Mouse (Mus musculus) kidney, embryonic 15.5 days (tissue): ENCODE measurements around the gene Dnajb13. TPM values are rescaled to one million over a fixed set of nuclear protein-coding genes. Genes with fewer than 3 reads are reported as not detected.
"Not testable (repeated sequence)": the region's sequence is repeated elsewhere in the genome, so short reads cannot be mapped to it uniquely, and the experiment has no call there.

Source experiments
- ATAC-seq: fragments of 200-750 bp; cut with Nextera tagmentation; replicated peaks from 2 replicates; pipeline ENCODE4 v1.8.0; 2017; ENCODE audit warnings: moderate TSS enrichment; ENCODE audit not compliant: low FRiP score
- H3K27ac ChIP-seq: fragments of 300-500 bp; sonication (generic); 2 replicates; pipeline ENCODE4 v1.5.1; 2015; ENCODE audit warnings: mild to moderate bottlenecking, inconsistent platforms
- H3K27me3 ChIP-seq: fragments of 300-500 bp; sonication (generic); 2 replicates; pipeline ENCODE4 v1.6.1; 2015; ENCODE audit warnings: inconsistent platforms
- H3K36me3 ChIP-seq: fragments of 300-500 bp; sonication (generic); 2 replicates; pipeline ENCODE4 v1.6.1; 2015; ENCODE audit warnings: inconsistent platforms
- H3K4me1 ChIP-seq: fragments of 300-500 bp; sonication (generic); 2 replicates; pipeline ENCODE4 v1.6.1; 2015; ENCODE audit warnings: inconsistent platforms
- H3K4me2 ChIP-seq: fragments of 300-500 bp; sonication (generic); 2 replicates; pipeline ENCODE4 v1.6.1; 2015; ENCODE audit warnings: moderate library complexity, mild to moderate bottlenecking, inconsistent platforms
- H3K4me3 ChIP-seq: fragments of 300-500 bp; sonication (generic); replicated peaks from 2 replicates; pipeline ENCODE4 v1.5.1; 2015; ENCODE audit warnings: mild to moderate bottlenecking, inconsistent platforms
- H3K9ac ChIP-seq: fragments of 300-500 bp; sonication (generic); 2 replicates; pipeline ENCODE4 v1.6.1; 2015; ENCODE audit warnings: mild to moderate bottlenecking, inconsistent platforms
- H3K9me3 ChIP-seq: fragments of 300-500 bp; sonication (generic); replicated peaks from 2 replicates; pipeline ENCODE4 v1.6.1; 2016; ENCODE audit warnings: inconsistent platforms
- WGBS: fragments of 180-500 bp; shearing (Covaris S2); methylation state at CpG from one replicate; pipeline ENCODE4 v1.1.7; 2015; ENCODE audit warnings: mixed read lengths; 5-methylcytosine and 5-hydroxymethylcytosine counted together
- polyA plus RNA-seq: library from polyadenylated mRNA; unstranded; fragments of >200 nt; fragmentation: Nextera tagmentation; extraction: Ambion mirVana; gene quantifications from 2 replicates; pipeline ENCODE4 v1.2.1, GENCODE M21; 2015

The Dnajb13 gene
- polyA plus RNA-seq, 1 experiment from 2014 or later, result 0.40 TPM

DNA sequence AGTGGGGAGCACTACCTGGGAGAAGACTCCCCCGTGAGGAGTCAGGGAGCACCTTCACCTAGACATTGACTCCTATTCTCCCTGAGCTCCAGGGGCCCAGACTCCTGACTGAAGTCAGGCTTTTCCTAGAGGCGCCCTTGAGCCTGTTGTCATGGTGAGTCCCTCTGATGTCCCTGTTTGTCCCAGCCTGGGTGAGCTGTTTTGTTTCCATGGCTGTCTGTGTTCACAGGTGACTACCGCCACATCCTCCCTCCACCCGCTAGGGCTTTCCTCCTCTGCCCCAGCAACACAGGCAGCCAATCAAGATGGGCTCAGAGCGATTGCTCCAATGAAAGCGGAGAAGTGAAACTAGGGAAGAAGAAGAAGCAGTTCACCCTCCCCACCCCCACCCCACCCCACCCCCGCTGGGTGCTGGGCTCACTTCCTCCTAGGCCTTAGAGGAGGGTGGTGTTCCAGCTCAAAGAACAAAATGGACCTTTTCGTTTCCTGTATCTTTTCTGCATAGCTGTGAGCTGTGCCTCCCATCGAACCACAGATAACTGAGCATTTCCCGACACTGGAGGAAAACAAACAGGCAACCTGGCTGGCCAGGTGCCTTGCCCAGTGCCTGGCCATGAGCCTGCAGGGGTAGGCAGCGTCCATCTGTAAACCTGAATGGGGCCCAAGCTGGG, 19.0 kb downstream of the Dnajb13 start:
- WGBS, result 24% methylated on average over 11 of the region's 11 CpGs
- peak; percentile 58 for ATAC-seq
- peak overlapping the region; percentile 88 for H3K27ac ChIP-seq
- no peaks in the 10 kb centered on the region for H3K27me3 ChIP-seq
- peaks cover 42% of the 10 kb centered on the region for H3K36me3 ChIP-seq
- peaks cover 51% of the 10 kb centered on the region for H3K4me1 ChIP-seq
- peak overlapping the region; percentile 97 for H3K4me2 ChIP-seq
- peak overlapping the region; percentile 16; the same call in 1 of the 2 replicates for H3K9ac ChIP-seq
- H3K4me3 ChIP-seq, result peak overlapping the region; percentile 58
- no peaks in the 10 kb centered on the region for H3K9me3 ChIP-seq

DNA sequence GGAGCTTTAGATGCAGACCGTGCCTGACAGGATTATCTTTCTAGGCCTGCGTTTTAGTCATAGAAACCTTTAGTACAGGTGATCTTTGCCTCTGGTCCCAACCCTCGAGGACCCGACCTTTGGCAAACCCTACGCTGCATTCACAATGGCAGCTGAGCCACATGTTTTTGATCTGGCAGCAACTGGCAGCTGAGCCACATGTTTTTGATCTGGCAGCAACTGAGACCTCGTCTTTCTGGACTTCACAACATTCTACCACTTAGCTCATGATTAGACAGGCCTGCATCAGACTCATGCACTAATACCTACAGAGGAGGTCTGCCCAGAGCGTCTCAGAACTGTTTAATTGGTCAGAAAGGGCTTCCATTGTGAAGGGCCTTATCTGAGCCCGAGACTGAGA, 19.7 kb downstream of the Dnajb13 start:
- Histone ChIP-seq H3K36me3 (peaks cover 36% of the 10 kb centered on the region), H3K4me2 (peak overlapping the region; percentile 97), H3K9me3 (no peaks in the 10 kb centered on the region), H3K9ac (peak overlapping the region; percentile 16; the same call in 1 of the 2 replicates), H3K27ac (peak overlapping the region; percentile 88), H3K4me1 (peaks cover 51% of the 10 kb centered on the region), H3K27me3 (no peaks in the 10 kb centered on the region), H3K4me3 (peak overlapping the region; percentile 58)
- no peak for ATAC-seq
- WGBS, result 51% methylated on average over 8 of the region's 8 CpGs

DNA sequence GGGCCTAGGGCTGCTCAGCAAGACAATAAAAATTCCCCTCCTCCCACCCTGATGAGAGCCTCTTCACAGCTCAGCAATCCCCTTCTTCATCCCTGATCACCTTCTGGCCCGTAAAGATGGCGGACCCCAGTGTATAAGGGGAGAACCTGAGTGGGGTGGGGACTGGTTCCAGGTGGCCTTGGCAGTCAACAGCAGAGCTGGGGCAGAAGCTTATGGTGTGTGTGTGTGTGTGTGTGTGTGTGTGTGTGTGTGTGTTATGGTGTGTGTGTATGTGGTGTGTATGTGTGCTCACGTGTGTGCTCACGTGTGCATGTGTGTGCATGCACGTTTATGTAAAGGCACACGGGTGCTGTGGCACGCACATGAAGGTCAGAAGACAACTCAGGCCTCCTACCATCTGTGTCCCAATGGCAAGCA, 20.3 kb downstream of the Dnajb13 start:
- Histone ChIP-seq H3K27me3 (no peaks in the 10 kb centered on the region), H3K36me3 (peaks cover 30% of the 10 kb centered on the region), H3K9me3 (no peaks in the 10 kb centered on the region), H3K4me1 (peaks cover 51% of the 10 kb centered on the region), H3K4me2 (peak overlapping the region; percentile 97), H3K4me3 (peak overlapping the region; percentile 58), H3K27ac (peak overlapping the region; percentile 88), H3K9ac (peak overlapping the region; percentile 51)
- 75% methylated on average over 7 of the region's 7 CpGs for WGBS
- 0 out of 2 replicates have a peak, but pooled peaks have one; percentile 4 for ATAC-seq

DNA sequence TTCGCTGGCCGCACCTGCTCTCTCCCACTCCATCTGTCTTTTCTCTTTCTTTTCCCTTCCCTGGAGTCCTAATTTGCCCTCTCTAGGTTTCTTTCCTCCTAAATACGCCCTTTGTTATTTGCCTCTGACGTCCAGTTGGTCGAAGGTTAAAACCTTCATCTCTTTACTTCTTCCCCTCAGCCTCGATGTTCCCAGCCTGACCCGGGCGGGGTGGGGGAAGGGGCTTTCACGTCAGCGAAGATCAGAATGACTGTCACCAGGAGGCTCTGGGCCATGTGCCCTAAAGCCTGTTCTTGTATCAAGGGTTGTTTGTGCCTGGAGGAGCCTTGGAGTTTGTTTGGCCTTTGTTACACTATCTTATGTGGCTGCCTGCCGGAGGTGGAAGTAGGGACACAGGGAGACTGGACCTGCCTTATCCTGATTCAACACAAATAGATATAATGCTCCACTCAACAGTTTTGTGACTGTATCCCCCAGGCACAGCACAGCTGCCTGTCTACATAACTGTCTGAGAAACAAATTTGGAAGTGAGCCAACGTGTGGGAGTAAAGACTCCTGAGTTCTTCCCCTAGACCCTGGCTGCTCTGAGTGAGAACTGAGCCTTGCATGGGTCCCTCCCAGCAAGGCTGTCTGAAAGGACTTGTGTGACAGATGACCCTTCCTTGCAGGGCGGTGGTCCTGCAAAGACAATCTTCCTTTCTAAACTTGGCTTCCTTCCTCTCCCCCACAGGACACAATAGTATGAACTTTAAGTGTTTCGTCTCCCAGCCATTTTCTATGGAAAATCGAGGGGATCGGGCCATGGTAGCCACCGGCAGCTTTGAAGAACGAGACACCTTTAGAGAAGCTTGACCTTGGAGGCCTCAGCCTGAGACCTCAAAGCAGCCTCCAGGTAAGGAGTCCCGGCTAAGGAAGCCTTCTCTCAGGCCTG, 21.0 kb downstream of the Dnajb13 start:
- Histone ChIP-seq H3K4me3 (peak overlapping the region; percentile 58), H3K27me3 (no peaks in the 10 kb centered on the region), H3K27ac (peak overlapping the region; percentile 88), H3K36me3 (peaks cover 24% of the 10 kb centered on the region), H3K4me1 (peaks cover 52% of the 10 kb centered on the region), H3K9me3 (no peaks in the 10 kb centered on the region), H3K9ac (peak overlapping the region; percentile 51), H3K4me2 (peak overlapping the region; percentile 97)
- ATAC-seq, result peak; percentile 65
- WGBS, result 11% methylated on average over 19 of the region's 19 CpGs

DNA sequence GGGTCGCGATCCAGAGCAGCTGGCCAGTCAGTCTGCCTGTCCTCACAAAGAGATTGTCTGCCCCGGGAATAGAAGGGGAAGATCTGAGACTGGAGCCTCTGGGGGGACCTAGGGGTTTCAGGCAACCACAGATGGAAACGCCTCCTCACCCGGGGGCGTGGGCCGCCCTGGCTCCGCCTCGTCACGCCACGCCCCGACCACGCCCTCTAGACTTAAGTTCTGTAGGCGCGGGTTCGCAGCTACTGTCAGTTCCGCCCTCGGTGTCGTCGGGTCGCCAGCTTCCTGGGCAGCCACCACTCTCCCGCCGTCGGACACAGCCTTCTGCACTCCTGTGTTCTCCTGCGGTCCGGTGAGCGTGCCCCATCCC, 21.7 kb downstream of the Dnajb13 start, which contains the start of gene Ucp2:
Gene Ucp2, plus strand, starts transcription at position 221 of the 367 bp plus-strand sequence.
- H3K4me1 ChIP-seq, result peaks cover 57% of the 10 kb centered on the region

DNA sequence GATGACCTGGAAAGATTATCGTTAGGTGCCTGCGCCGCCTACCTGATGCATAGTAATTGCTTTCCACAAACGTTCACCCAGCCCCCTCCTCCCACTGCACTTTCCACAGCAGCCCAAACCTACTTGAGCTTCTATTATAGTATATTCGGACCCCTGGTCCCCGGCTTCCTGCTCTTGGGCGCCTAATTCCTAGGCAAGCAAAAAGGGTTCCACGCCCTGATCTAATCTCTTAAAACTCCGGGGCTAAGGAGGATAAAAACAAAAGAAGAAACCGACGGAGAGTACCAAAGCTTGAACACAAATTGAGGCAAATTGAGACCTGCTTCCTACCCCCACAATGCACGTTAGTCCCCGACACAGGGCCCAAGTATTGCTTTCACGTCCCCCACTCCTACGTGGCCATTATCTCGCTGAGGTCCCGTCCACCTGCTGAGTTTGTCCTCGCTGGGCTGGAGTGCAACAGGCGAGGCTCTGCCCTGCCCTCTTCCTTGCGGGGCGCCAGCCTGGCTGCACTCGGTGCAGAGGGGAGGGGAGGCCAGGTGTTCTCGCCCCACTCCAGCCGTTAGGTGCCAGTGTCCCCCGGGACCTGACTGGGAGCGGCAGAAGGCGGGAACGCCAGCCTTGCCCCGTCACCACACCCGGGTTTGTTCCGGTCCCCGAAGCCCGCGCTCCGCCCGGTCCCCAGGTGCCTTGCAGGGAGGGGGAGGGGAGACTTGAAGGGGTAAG, 22.2 kb downstream of the Dnajb13 start:
- H3K9me3 ChIP-seq, result no peaks in the 10 kb centered on the region
- H3K27me3 ChIP-seq, result no peaks in the 10 kb centered on the region
- peaks cover 57% of the 10 kb centered on the region for H3K4me1 ChIP-seq
- ATAC-seq, result peak; percentile 57
- H3K9ac ChIP-seq, result peak overlapping the region; percentile 51
- H3K36me3 ChIP-seq, result peaks cover 12% of the 10 kb centered on the region
- peak overlapping the region; percentile 88 for H3K27ac ChIP-seq
- peak overlapping the region; percentile 58 for H3K4me3 ChIP-seq
- H3K4me2 ChIP-seq, result peak overlapping the region; percentile 97
- 3% methylated on average over 36 of the region's 36 CpGs for WGBS

More for the DNA sequence above, 21.7 kb downstream of the Dnajb13 start, which contains the start of gene Ucp2:
- Histone ChIP-seq H3K9ac (peak within 1 kb of the TSS; percentile 51), H3K4me2 (peak within 1 kb of the TSS; percentile 97), H3K4me3 (peak within 1 kb of the TSS; percentile 58), H3K9me3 (no peaks in the 10 kb centered on the region), H3K27me3 (no peaks in the 10 kb centered on the region), H3K36me3 (peaks cover 17% of the 10 kb centered on the region), H3K27ac (peak within 1 kb of the TSS; percentile 88)
- peak; percentile 72 for ATAC-seq
- WGBS, result under 1% methylated on average over 26 of the region's 27 CpGs

DNA sequence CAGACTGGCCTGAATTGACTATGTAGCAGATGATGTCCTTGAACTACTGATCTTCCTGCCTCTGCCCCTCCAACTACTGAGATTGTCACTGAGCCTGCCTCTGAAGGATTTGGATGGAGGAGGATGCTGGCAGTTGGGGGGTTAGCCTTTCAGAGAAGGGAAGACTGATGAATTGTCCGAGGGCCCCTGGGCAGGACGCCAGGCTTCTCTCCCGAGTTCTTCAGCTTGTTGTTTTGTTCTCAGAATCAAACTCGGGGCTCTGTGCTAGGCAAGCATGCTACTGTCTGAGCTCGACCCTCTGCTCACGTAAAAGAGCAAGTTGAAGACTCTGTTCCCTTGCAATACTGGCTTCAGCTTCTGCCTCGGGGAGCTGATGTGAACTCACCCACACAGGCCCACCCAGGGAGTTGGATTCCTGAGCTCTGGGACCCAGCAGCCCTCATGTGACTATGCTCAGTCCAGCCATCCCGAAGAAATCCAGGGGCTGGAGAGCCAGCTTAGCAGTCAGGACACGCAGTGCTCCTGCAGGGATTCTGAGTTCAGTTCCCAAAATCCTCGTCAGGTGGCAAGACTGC, 26.2 kb downstream of the Dnajb13 start:
- H3K9ac ChIP-seq, result no peak overlapping the region
- peaks cover 23% of the 10 kb centered on the region for H3K4me1 ChIP-seq
- 33% methylated on average over 10 of the region's 10 CpGs for WGBS
- H3K9me3 ChIP-seq, result no peaks in the 10 kb centered on the region
- no peak overlapping the region for H3K27ac ChIP-seq
- H3K36me3 ChIP-seq, result no peaks in the 10 kb centered on the region
- H3K27me3 ChIP-seq, result no peaks in the 10 kb centered on the region
- no peak for ATAC-seq
- H3K4me3 ChIP-seq, result no peak overlapping the region
- no peak overlapping the region for H3K4me2 ChIP-seq

DNA sequence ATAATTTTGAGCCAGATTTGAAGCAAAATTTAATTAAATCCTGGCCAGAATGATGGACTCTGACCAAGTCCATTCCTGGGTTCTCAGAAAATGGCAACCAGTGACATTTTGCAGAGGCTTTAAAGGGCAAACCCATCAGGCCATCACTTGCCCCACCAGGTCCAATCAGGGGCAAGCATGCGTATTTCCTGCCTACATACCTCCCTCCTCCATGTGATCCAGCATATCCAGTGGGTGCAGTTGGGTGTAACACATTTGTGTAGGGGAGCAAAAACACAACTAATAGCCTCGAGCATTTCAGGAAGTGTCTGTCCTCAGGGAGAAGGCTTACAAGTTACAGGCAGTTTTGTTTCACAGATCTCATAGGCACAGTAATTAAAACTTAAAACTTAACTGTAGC, 27.5 kb downstream of the Dnajb13 start:
- H3K4me2 ChIP-seq, result no peak overlapping the region
- H3K36me3 ChIP-seq, result no peaks in the 10 kb centered on the region
- H3K9me3 ChIP-seq, result no peaks in the 10 kb centered on the region
- WGBS, result 46% methylated on average over 2 of the region's 2 CpGs
- H3K27me3 ChIP-seq, result no peaks in the 10 kb centered on the region
- H3K9ac ChIP-seq, result no peak overlapping the region
- no peak for ATAC-seq
- H3K4me1 ChIP-seq, result peaks cover 11% of the 10 kb centered on the region
- H3K4me3 ChIP-seq, result no peak overlapping the region
- H3K27ac ChIP-seq, result no peak overlapping the region

DNA sequence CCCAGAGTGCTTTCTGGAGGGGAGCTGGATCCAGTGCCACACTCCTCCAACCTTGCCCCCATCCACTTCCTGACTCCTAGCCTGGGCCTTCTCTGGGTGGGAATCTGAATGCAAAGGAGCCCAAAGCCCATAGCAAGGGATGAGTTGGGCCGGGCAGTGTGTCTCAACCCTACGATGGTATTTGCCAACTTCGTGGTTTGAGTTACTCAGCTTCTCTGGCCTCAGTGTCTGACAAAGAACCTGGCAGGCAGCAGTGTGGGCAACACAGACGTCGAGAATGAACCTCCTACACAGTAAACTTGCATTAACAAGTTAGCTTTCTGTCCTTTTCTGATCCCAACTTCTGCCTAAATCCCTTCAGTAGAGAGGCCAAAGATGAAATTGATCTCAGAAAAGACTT, 30.3 kb downstream of the Dnajb13 start:
- H3K27me3 ChIP-seq, result no peaks in the 10 kb centered on the region
- H3K4me3 ChIP-seq, result no peak overlapping the region
- 81% methylated on average over 5 of the region's 5 CpGs for WGBS
- H3K9ac ChIP-seq, result no peak overlapping the region
- no peaks in the 10 kb centered on the region for H3K9me3 ChIP-seq
- no peak overlapping the region for H3K27ac ChIP-seq
- ATAC-seq, result no peak
- peaks cover 13% of the 10 kb centered on the region for H3K4me1 ChIP-seq
- H3K36me3 ChIP-seq, result no peaks in the 10 kb centered on the region
- H3K4me2 ChIP-seq, result no peak overlapping the region

DNA sequence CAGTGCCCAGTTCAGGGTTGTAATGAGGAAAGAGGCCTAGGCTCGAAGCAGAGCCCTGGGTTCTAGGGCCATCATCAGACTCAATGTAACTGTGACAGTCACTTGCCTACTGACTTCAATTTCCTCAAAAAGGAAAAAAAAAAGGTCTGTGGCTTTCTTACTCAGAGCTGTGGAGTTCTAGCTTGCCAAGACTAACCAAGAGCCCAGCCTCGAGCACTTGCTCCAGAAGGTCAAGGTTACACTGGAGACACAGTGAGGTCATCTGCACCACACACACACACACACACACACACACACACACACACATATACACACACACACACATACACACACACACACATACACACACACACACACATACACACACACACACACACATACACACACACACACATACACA, 32.7 kb downstream of the Dnajb13 start:
- not testable (repeated sequence) for H3K36me3 ChIP-seq, H3K27ac ChIP-seq, H3K27me3 ChIP-seq, H3K9me3 ChIP-seq, ATAC-seq, H3K9ac ChIP-seq, H3K4me3 ChIP-seq, H3K4me2 ChIP-seq
- 81% methylated on average over 2 of the region's 2 CpGs for WGBS
- peaks cover 12% of the 10 kb centered on the region for H3K4me1 ChIP-seq

DNA sequence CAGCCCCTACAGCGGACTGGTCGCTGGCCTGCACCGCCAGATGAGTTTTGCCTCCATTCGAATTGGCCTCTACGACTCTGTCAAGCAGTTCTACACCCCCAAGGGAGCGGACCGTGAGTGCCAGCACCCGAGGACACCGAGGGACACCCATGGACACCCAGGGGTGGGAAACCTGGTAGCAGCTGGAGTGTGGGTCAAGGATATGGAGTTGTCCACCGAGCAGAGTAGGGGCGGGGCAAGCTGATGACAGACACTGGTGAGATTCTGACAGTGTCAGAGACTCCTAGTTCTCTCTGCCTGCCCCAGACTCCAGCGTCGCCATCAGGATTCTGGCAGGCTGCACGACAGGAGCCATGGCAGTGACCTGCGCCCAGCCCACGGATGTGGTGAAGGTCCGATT, 34.6 kb downstream of the Dnajb13 start:
- Histone ChIP-seq H3K9ac (no peak overlapping the region), H3K4me1 (peaks cover 15% of the 10 kb centered on the region), H3K9me3 (no peaks in the 10 kb centered on the region), H3K4me2 (peak overlapping the region; percentile 14; the same call in 1 of the 2 replicates), H3K27me3 (no peaks in the 10 kb centered on the region), H3K4me3 (no peak overlapping the region), H3K36me3 (no peaks in the 10 kb centered on the region), H3K27ac (peak overlapping the region; percentile 48; the same call in 1 of the 2 replicates)
- peak; percentile 57; the same call in 1 of the 2 replicates for ATAC-seq
- WGBS, result 74% methylated on average over 17 of the region's 17 CpGs
